Mouse (Mus musculus) limb, embryonic 14.5 days (tissue): ENCODE measurements around the gene Gen1. TPM values are rescaled to one million over a fixed set of nuclear protein-coding genes. Genes with fewer than 3 reads are reported as not detected.
A peak's percentile ranks its signal among the peaks of the same experiment; 100 is the strongest.

Experiments
- ATAC-seq: fragments of 200-750 bp; cut with Nextera tagmentation; 2 replicates; pipeline ENCODE4 v1.8.0; 2017; ENCODE audit warnings: low read depth, moderate number of reproducible peaks, moderate TSS enrichment; ENCODE audit not compliant: low FRiP score
- DNase-seq: peaks from one replicate; pipeline ENCODE4 v3.0.0-alpha.2; 2015; ENCODE audit warnings: low spot score
- H3K27ac ChIP-seq: fragments of 300-500 bp; sonication (generic); replicated peaks from 2 replicates; pipeline ENCODE4 v1.5.1; 2014; ENCODE audit warnings: low read depth, mild to moderate bottlenecking, low read length, moderate library complexity, mixed read lengths
- H3K27me3 ChIP-seq: fragments of 300-500 bp; sonication (generic); 2 replicates; pipeline ENCODE4 v1.6.1; 2014; ENCODE audit warnings: low read length, mixed read lengths; ENCODE audit not compliant: control insufficient read depth, insufficient read depth
- H3K36me3 ChIP-seq: fragments of 300-500 bp; sonication (generic); 2 replicates; pipeline ENCODE4 v1.6.1; 2014; ENCODE audit warnings: mild to moderate bottlenecking, low read length, moderate library complexity, mixed read lengths; ENCODE audit not compliant: control insufficient read depth, insufficient read depth
- H3K4me1 ChIP-seq: fragments of 300-500 bp; sonication (generic); 2 replicates; pipeline ENCODE4 v1.6.1; 2014; ENCODE audit warnings: antibody characterized with exemption, low read length, mixed read lengths; ENCODE audit not compliant: control insufficient read depth, insufficient read depth
- H3K4me2 ChIP-seq: fragments of 300-500 bp; sonication (generic); replicated peaks from 2 replicates; pipeline ENCODE4 v1.6.1; 2014; ENCODE audit warnings: low read depth, mild to moderate bottlenecking, low read length, moderate library complexity; ENCODE audit not compliant: severe bottlenecking
- H3K4me3 ChIP-seq: fragments of 300-500 bp; sonication (generic); replicated peaks from 2 replicates; pipeline ENCODE4 v1.5.1; 2014; ENCODE audit warnings: low read length
- H3K9ac ChIP-seq: fragments of 300-500 bp; sonication (generic); 2 replicates; pipeline ENCODE4 v1.6.1; 2014; ENCODE audit warnings: mild to moderate bottlenecking, low read depth, low read length, moderate library complexity; ENCODE audit not compliant: severe bottlenecking
- H3K9me3 ChIP-seq: fragments of 300-500 bp; sonication (generic); 2 replicates; pipeline ENCODE4 v1.6.1; 2016; ENCODE audit warnings: low read length; ENCODE audit not compliant: control insufficient read depth
- POLR2A ChIP-seq: fragments of 200-500 bp; IDR thresholded peaks from 2 replicates; pipeline ENCODE4 v1.8.0; 2012; ENCODE audit warnings: inconsistent platforms, mild to moderate bottlenecking, moderate library complexity, borderline replicate concordance; ENCODE audit not compliant: insufficient read depth, insufficient read length; ENCODE audit errors: extremely low read depth
- WGBS: fragments of 180-500 bp; shearing (Covaris S2); extraction: QIAGEN DNeasy Blood & Tissue Kit; methylation state at CpG from one replicate; pipeline ENCODE4 v1.1.7; 2014; 5-methylcytosine and 5-hydroxymethylcytosine counted together
- polyA plus RNA-seq, 2 experiments: library from polyadenylated mRNA; depleted of rRNA in 1 of 2; stranded (reverse) in 1 of 2; unstranded in 1 of 2; fragments of >200 nt; fragmentation: Nextera tagmentation in 1 of 2; extraction: Ambion mirVana in 1 of 2; gene quantifications; 2 replicates each; pipeline versions ENCODE4 v1.2.1 to v1.2.3; 2012 to 2014

Gene Gen1
- polyA plus RNA-seq, 2 experiments = 5.9 to 7.0 TPM

GRCm38 (mm10) chr12:11208872-11209271 is 56.7 kb downstream of the Gen1 start, which contains the start of gene Msgn1:
Gene Msgn1, minus strand, starts transcription at chr12:11208972.
- H3K9ac ChIP-seq = peak within 1 kb of the TSS; percentile 14; the same call in 1 of the 2 replicates
- H3K4me3 ChIP-seq = no peak within 1 kb of the TSS
- DNase-seq = no peak
- ATAC-seq = no peak
- 21% methylated on average over 5 of the region's 5 CpGs for WGBS
- H3K4me1 ChIP-seq = peaks cover 6% of the 10 kb centered on the region; the same call in 1 of the 2 replicates
- H3K27ac ChIP-seq = no peak within 1 kb of the TSS
- no peaks in the 10 kb centered on the region for H3K9me3 ChIP-seq
- no peak within 1 kb of the TSS for H3K4me2 ChIP-seq
- no peaks in the 10 kb centered on the region for H3K36me3 ChIP-seq
- TF ChIP-seq POLR2A = no peak
- H3K27me3 ChIP-seq = no peaks in the 10 kb centered on the region; the same call in 1 of the 2 replicates

- no peak overlapping the region for H3K4me3 ChIP-seq
- H3K4me2 ChIP-seq = no peak overlapping the region
- H3K27me3 ChIP-seq = no peaks in the 10 kb centered on the region; the same call in 1 of the 2 replicates
- no peaks in the 10 kb centered on the region for H3K9me3 ChIP-seq
- no peaks in the 10 kb centered on the region for H3K36me3 ChIP-seq
- no peak for DNase-seq
- no peak overlapping the region for H3K27ac ChIP-seq
- WGBS = 68% methylated on average over 4 of the region's 4 CpGs
- no peak for TF ChIP-seq POLR2A
- no peak overlapping the region for H3K9ac ChIP-seq
- no peak for ATAC-seq
- peaks cover 10% of the 10 kb centered on the region for H3K4me1 ChIP-seq
Observed at GRCm38 (mm10) chr12:11206321-11206720, 59.3 kb downstream of the Gen1 start.

- WGBS = 47% methylated on average over 18 of the region's 18 CpGs
Observed at GRCm38 (mm10) chr12:11203694-11204665, 61.6 kb downstream of the Gen1 start.

DNA sequence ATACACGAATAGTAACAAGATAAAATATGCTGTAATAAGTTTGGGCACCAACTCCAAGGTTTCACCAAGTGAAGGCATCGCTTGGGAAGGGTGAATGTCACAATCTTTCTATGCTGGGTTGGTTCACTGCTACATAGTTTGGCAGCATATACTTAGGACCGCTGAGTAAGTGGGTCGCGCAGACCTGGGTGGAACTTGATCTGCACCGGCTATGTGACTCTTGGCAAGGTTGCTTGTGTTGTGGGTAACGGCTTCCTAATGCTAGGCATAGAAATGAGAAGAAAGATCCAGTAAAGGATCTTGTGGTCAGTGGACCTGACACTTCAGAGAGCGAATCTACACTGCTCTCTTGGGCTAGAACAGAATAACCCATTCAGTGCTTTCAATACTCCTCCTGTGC is 63.1 kb downstream of the Gen1 start:
- Histone ChIP-seq H3K4me3 (no peak overlapping the region), H3K4me2 (no peak overlapping the region), H3K27me3 (no peaks in the 10 kb centered on the region), H3K9me3 (no peaks in the 10 kb centered on the region), H3K9ac (no peak overlapping the region), H3K4me1 (peaks cover 7% of the 10 kb centered on the region), H3K36me3 (no peaks in the 10 kb centered on the region), H3K27ac (no peak overlapping the region)
- no peak for TF ChIP-seq POLR2A
- ATAC-seq = no peak
- DNase-seq = no peak
- 83% methylated on average over 8 of the region's 8 CpGs for WGBS

More at GRCm38 (mm10) chr12:11203694-11204665, 61.6 kb downstream of the Gen1 start:
- no peak overlapping the region for H3K9ac ChIP-seq
- no peak overlapping the region for H3K4me2 ChIP-seq
- peak overlapping the region; percentile 61 for H3K27ac ChIP-seq
- peaks cover 10% of the 10 kb centered on the region for H3K4me1 ChIP-seq
- no peaks in the 10 kb centered on the region for H3K27me3 ChIP-seq
- H3K4me3 ChIP-seq = no peak overlapping the region
- no peaks in the 10 kb centered on the region for H3K36me3 ChIP-seq
- no peak for TF ChIP-seq POLR2A
- ATAC-seq = peak; percentile 75
- DNase-seq = peak; percentile 79
- H3K9me3 ChIP-seq = no peaks in the 10 kb centered on the region

DNA sequence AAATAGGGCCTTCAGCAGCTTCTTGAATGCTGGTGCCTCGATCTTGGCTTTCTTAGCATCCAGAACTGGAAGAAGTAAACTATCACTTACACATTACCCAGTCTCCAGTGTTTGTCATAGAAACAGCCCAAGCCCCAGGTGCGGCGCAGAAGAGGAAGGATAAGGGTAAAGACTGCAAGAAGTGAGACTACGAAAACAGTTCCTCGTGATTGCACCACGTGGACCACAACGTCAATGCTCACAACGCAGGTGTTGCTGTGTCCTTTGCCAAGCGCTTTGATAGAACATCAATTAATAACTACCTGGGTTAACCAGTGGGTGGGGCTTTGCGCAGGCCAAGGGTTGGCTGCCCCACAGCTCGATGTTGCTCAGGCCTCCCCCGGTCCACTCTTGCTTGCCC is 64.9 kb downstream of the Gen1 start:
- Histone ChIP-seq H3K4me1 (peaks cover 7% of the 10 kb centered on the region), H3K4me2 (no peak overlapping the region), H3K9me3 (no peaks in the 10 kb centered on the region), H3K4me3 (no peak overlapping the region), H3K9ac (no peak overlapping the region), H3K27ac (no peak overlapping the region), H3K36me3 (no peaks in the 10 kb centered on the region), H3K27me3 (no peaks in the 10 kb centered on the region)
- 93% methylated on average over 12 of the region's 12 CpGs for WGBS
- ATAC-seq = no peak
- no peak for DNase-seq
- TF ChIP-seq POLR2A = no peak
